Mouse (Mus musculus): ENCODE results near the gene Sh2b3.

Gene Sh2b3

DNA sequence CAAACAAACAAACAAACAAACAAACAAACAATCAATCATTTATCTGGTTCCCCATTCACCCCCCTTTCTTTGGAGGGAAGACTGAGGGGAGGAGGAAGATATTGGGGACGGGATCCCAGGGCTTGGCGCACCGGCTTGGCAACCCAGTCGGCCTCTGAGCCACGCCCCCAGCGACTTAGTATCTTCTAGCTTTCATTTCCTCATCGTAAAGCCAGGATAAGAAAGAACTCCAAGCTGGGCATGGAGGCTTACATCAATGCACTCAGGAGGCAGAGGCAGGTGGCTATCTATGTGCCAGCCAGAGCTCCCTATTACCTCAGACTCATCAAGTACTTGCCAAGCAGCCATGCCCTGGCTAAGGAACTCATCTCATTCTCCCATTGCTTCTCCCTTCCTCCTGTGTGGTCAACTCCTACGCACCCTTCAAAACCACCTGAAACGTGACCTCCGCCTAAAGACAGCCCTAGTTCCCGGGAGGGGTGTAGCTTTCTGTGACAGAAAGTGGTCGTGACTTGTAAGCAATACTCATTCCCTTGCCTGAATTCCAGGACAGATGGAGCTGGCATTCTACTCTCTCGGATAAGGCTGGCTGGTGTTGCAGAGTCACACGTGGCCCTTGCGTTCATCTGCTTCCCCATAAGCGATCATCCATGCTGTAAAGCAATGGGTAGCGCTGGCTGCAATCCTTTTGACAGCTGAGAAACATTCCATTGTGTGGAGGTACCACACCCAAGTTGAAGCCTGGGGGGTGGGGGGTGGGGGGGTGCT is 5.9 kb upstream of the Sh2b3 start:
- peak; percentile 64 for DNase-seq (ENCODE audit: low read depth)

DNA sequence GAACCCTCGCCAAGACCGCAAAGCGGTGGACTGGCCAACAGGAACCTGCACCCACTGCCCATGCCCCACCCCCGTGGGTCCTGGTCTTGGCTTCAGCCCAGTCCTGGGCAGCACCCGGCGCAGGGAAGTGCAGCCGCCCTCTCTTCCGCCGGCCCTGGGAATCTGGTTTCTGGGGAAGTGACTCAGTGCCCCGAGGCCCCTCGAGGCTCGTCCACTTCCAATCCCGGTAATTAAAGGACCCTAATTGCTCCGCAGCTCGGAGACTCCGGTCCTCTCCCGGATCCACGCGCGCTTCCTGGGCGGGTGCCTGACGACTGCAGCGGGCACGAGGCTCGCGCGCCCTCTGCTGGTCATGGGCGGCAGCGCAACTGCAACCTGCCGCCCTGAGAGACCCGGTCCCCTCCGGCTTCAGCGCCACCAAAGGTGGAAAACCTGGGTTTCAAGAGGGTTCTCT is 5.2 kb upstream of the Sh2b3 start:
- DNase-seq (ENCODE audit: low read depth) = peak; percentile 72

DNA sequence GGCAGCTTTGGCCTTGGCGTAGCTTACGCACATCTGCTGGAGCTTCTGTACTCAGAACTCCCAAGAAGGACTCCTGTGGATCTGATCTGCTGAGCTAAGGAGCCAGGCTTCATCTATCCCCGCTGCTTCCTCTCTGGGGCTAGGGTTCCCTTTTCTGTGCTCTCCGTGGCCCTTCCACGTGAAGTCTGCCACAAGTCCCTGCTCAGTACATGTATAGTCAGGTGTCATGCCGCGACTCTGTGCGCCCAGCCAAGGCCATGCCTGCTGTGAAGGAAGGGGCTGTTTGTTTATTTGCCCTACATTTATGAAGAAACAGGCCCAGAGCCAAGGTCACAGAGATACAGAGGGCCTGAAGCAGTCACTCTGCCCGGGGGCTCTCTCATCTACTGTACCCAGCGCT is 4.5 kb upstream of the Sh2b3 start:
- DNase-seq (ENCODE audit: low read depth) = no peak

DNA sequence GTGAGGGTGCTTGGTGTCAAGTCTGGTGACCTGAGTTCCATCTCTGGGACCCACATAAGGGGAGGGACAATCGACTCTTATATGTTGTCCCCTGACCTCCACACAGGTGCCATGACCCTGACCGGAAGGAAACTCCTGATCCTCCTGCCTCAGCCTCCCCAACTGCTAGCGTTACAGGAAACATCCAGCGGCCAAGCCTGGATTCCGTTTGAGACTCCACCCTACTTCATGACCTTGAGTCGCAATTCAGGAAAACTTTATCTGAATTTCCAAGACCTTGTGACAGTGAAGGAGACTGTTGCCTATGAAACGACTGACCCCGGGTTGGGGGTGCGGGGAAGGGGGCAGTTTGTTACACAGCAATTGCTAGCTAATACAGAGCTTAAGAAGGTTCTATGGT is 4.1 kb upstream of the Sh2b3 start:
- no peak for DNase-seq (ENCODE audit: low read depth)

DNA sequence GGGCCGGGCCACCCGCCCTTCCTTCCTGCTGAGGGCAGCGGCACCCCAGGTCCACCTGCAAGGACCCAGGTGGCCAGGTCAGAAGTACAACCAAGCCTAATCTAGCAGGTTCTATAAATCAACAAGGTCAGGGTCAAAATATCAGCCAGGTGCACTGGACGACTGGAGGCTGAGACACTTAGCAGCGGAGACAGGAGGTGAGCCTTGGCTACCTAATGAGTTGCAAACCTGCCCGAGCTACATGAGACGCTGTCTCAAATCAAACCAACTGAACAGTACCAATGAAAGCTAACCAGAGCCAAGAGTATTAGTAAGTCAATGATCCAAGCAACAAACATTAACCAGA is 1.7 kb upstream of the Sh2b3 start:
- no peak for DNase-seq (ENCODE audit: low read depth)

DNA sequence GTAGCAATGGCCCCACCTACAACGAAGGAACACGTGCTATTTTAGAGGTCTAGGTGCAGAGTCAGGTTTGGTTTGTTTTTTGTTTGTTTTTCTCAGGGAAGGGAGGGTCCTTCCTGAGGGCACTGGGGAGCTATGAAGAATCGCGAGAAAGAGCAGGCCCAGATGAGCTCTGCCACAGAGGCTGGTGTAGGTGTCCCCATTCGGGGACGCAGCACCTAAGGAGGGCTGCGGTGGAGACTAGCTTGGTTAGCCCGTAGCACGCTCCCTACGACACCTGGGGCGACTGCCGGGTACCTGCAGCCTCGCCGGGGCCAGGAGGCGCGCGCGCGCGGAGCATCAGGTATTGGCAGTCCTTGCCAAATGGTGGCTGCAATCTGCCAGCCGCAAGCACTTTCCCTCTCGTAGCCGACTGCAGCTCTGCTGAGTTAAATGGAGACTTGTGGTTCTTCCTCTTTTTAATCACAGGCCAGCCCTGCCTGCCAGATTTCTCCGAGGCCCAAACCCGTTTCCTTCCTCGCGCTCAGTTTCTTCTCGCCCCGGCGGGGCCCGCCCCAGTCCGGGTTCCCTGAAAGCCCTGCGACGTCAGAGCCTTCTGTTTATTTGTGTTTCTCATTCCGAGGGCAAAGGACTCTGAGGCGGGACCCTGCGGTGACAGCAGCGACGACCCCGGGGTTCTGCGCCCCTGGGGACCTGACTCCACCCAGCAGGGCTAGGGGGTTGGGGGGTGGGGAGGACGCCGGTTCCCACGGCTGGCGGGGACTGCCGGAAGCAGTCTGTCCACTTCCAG is 1.1 kb upstream of the Sh2b3 start:
- DNase-seq (ENCODE audit: low read depth) = peak; percentile 81

DNA sequence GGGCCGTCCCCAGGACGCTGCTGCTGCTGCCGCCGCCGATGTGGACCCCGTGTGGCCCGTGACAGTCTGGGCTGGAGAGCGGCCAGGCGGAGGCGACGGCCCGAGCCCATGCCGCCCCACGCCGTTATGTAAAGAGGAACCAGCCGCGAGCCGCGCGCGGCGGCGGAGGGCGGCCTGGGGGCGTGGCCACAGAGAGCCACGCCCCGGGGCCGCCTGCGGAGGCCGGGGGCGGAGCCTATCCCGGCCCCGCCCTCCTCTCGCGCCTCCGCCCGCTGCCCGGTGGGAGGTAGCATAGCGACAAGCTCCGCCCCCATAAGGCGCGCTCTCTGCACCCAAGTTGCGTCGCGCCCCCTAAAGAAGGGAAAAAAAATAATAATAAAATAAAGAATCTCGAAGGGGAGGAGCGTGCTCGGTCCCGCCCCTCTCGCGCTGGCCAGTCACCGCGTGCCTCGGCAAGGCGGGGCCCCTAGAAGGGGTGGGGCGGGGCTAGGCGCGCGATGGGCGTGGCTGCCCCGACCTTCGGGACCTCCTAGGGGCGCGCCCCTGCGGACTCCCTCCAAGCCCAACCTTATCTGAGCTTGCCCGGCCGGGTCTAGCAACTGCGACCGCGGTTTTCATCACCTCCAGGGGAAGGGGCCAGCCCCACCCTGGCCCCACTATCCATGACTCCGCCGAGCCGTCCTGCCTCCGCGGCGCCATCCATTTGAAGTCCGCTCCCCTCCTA is 592 bp downstream of the Sh2b3 start:
- DNase-seq (ENCODE audit: low read depth) = peak; percentile 98

DNA sequence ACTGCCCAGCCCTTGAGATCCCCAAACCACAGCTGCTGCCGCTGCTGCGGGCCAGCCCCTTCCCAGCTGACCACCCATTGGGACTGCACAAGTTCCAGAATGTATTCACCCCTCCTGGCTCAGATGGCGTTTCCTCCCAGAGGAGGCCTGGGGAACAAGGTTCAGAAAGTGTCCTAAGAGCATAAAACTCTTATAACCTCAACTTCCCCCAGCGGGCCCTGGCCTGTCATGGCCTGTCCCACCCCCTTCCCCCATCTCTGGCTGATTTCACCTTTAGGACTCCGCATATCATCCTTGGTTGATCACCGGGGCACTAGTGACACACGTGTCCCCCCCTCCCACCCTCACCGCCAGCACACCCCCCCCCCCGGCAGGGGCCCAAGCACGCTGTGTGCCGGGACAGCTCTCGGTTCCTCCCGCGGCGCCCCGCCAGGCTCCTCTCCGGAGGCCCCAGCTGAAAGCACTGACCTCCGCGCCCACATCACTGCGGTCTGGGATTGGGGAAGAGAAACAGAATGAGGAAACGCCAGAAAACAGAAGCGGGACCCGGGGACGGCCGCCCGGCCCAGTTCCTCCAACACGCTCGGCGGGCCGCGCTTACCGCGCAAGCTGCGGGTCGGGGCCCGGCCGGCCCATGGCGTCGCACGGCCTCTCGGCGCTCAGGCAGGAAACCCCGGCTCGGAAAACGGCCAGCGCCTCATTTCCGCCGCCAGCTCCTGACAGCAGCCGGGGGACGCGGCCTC is 1.3 kb downstream of the Sh2b3 start:
- no peak for DNase-seq (ENCODE audit: low read depth)

DNA sequence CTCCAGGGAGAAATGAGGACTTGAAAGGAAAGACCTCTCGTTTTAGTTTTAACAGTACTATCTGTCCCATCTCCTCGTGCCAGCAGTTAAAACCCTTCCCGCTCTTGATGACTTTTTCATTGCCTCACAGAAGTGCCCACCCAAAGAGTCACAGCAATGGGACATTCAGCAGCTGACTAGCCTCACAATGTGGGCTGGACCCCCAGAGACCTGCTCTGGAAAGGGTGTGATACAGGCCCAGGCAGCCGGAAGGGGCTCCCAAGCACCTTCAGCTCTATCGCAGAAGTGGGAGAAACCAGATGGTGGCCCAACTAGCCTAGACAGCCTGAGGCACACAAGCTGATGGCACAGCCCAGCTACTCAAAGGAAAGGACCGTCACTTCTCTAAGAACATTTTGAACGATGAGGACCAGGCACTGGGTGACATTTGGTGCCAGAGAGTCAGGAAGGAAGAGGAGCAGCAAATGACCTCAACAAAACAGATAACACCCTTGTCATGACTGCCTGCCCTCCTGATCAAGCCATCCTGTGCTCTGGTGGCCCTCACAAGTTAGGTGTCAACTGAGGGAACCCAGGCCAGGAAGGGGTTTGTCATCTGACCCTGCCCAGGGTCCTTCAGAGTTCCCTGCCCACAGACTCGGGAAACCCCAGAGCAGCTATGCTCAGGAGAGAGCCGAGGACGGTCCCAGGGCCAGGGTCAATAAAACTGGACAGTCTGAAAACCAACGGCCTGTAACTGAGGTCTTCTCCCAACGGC is 2.3 kb downstream of the Sh2b3 start:
- DNase-seq (ENCODE audit: low read depth) = peak; percentile 55

DNA sequence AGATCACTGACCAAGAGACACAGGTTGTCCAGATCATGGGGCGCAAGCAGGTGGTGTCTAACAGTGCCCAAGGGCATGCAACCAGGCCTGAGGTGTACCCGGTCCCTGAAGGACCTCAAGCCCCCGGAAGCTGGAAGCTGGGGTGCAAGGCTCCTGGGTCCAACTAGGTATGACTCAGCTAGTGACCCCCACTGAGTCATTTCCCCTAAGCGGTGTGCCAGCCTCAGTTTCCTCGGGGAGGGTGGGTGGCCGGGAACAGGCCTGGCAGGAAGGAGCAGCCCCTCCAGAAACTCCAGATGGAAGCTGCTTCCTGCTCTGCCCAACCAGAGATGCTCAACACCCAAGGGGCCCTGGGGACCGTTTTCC is 3.2 kb downstream of the Sh2b3 start:
- no peak for DNase-seq (ENCODE audit: low read depth)

DNA sequence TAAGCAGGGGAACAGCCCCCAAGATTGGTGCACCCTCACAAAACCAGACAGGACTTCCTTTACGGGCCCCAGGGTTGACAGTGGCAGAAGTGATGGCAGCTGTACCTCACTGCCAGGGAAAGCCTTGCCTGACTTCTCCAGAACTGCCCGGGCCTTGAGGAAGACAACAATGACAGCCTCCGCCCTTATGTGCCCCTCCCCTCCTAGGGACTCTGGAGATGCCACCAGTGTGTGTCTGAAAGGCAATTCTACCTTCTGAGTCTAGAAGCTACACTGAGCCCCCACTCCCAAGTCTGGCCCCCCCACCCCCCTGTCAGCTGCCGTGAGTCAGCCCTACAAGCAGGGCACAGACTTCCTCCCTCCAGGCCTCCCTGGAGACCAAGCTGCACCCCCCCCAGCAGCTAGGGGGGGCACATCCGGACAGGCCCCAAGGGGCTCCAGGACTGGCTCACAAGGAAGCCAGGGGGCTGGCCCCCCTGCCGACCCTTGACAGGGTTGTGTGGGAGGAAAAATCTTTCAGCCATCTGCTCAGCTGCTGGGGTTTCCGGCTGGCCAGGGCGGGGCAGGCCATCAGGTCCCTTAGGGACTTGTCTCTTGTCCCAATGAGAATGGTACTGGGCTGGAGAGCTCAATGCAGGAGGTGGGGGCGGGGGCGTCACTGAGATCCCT is 3.7 kb downstream of the Sh2b3 start:
- peak; percentile 97 for DNase-seq (ENCODE audit: low read depth)

DNA sequence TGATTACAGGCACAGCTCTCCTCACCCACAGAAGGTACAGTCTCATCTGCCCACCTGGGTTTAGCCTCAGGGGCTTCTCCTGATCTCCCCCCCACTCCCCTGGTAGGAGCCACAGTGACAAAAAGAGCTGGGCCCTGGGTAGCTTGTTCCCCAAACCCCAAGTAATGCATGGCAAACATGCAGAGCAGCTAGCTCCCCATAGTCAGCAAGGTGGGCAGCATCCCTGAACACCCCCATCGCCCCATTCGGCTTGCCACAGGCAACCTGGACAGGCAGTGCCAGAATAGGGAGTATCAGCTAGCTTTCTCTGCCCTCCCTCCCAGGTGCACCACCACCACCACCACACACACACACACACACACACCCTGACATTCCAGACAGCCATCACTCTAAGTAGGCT is 4.3 kb downstream of the Sh2b3 start:
- no peak for DNase-seq (ENCODE audit: low read depth)

DNA sequence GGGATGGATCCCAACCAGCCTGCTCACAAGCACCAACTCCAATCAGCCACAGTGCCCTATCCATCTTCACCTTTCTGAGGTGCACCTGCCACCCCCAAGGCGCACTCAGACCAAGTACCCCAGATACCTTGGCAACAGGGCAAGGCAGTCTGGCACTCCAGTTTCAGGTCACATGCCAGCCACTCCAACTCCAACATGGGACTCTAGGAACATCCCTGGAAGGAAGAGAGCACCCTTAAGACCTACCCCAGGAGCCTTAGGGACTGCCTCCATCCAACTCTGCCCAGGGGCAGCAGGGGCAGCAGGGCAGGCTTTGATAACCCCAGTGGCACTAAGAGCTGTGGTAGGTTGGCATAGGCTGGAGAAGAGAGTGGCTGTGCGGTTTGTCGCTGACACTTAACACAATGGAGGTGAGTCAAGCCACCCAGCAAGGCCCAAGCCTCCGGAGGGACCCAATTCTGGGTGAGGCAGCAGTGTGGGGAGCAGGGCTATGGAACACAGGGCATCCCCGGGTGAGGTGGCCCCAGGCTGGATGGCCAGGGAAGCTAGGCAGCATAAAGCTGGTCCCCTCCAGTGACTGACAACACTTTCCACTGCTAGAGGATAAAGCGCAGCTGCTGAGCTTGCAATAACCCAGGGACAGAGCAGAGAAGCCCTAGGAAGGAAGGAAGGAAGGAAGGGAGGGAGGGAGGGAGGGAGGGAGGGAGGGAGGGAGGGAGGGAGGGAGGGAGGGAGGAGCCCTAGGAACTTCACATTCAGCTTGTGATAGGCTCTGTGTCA is 4.9 kb downstream of the Sh2b3 start:
- no peak for DNase-seq (ENCODE audit: low read depth)

DNA sequence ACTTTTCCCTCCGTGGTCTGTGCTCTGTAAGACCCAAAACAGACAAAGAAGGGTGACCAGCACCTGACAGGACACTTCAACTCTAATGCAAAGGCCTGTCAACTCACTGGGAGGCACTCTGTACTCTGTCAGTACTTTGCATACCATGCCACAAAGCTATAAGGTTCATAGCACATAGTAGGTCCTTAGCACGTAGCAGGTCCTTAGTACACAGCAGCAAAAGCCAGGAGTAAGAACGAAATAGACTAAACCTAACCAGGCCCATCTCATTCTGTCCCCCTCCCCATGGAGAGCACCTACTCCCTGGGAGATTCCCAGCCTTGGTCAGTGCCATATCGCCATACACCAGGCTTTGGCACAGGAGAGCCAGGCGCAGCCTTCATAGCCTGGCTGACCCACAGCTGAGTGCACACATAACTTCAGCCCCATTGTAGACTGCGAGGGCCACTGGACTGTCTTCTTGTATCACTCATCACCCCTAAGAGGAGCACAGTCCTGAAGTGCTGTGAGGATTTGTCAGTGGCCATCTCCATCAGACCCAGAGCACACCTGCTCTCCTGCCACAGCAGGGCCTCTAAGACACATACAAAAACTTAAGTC is 6.3 kb downstream of the Sh2b3 start:
- DNase-seq (ENCODE audit: low read depth) = no peak

DNA sequence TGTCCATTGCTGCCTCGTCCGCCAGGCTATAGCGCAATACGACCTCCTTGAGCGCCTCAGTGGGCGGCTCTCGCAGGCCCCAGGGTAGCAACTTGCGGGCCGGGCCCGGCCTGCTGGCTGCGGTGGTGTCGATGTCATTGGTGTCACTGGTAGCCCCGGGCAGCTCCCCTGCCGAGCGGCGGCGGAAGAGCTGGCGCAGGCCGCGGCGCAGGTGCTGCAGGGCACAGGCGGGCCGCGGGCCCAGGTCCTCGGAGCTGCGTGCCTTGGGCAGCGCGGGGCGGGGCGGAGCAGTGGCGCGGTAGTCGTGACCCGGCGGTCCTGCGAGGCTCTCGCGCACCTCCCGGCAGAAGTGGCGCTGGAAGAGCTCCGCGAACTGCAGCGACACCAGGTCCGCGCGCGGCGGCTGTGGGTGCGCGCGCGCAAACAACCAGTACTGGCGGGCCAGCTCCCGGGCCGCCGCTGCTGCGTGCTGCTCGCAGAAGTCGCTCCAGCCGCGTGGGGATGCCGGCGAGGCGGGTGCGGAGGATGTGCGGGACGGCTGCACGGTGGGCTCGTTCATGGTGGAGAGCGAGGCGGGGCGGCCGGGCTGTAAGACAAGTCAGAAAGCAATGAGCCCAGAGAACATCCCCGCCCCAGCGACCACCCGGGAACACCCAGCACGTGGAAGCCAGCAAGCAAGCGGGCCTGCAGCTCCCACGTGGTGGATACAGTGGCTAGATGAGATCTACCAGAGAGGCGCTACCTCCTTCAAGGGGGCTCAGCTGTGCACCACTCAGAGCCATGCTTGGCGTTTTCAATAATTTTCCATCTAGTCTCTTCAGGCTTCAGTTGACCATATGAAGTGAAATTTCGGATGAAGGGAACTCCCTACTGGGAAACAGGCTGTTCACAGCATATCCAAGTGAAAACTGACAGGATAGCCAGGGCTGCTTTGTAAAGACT is 8.7 kb downstream of the Sh2b3 start:
- DNase-seq (ENCODE audit: low read depth) = no peak

DNA sequence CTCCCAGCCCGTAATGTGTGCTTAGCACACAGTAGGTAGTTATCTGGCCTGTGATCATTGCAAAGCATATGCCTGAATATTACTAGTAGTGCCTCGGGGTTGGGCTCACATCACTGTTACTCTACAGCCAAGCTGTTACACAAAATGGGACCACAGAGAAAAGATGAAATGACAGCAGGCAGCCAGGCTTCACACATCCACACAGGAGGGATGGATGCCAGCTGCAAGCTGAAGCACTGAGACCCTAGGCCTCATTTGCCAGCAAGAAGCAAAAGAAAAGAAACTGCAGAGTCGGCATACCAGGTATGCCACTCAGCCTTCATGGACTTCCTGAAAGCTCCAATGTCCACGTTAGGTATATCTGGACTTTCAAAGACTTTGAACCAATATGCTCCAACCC is 9.6 kb downstream of the Sh2b3 start:
- no peak for DNase-seq (ENCODE audit: low read depth)

DNA sequence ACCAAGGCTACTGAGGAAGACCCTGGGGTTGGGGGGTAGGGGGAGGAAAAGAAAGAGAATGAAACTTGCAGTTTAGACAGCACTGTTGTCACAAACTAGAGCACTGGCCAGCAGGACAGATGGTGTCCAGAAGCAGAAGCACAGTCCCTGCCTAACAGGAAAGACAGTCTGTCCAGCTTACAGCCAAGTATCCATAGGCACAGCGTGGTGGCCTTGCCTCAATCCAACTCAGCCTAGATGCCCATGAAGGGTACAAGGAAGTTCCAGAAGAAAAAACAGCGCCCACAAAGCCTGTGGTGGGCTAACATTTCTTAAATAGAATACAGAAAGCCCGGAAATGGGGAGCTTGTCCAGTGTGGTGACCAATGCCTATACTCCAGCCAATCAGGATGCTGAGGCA is 11.8 kb downstream of the Sh2b3 start:
- DNase-seq (ENCODE audit: low read depth) = no peak

DNA sequence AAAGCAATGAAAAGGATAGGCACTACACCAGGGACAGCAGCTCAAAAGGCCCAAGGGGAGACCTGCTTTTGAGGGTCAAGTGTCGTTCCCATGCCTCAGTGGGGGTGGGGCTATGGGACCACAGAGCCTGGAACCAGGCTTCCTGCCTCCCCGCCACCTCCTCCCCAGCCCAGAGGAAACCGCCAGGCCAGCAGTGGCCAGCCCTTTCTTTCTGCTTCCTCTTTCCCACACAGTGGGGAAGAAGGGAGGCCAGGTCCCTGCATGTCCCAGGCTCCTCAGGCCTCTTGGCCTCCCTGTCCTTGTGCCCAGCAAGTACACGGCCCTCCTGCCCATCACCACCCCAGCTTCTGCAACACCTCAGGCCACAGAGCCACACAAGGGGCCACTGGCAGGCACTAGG is 13.3 kb downstream of the Sh2b3 start:
- peak; percentile 74 for DNase-seq (ENCODE audit: low read depth)

DNA sequence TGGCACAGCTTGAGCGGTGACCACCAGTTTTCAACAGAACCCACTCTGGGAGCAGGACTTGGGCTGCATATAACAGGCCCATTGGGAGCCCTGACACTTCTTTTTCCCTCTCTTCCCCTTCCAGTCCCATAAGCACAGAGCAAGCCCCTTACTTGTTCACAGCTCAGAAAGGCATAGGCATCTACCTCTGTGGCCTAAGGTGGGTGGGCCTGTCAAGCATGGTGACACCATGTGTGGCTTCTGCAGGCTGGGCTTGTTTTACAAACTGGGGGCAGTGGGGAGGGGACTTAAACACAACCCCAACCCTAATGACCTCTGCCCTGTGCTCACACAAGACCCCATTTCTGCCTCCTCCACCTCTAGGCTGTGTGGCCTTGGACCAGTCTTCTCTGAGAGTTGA is 13.8 kb downstream of the Sh2b3 start:
- no peak for DNase-seq (ENCODE audit: low read depth)
